Mouse (Mus musculus) CH12.LX (cell line): ENCODE results near the gene Tnni1. TPM values are rescaled to one million over a fixed set of nuclear protein-coding genes. Genes with fewer than 3 reads are reported as not detected.

ENCODE experiments used
- DNase-seq: peaks from one replicate; pipeline ENCODE4 v3.0.0-alpha.2; 2013; ENCODE audit errors: extremely low read depth
- H3K27ac ChIP-seq: 2 replicates; pipeline ENCODE4 v1.5.1; 2012; ENCODE audit warnings: low read depth, mild to moderate bottlenecking, control low read depth, moderate library complexity; ENCODE audit not compliant: insufficient read depth
- H3K27me3 ChIP-seq: replicated peaks from 2 replicates; pipeline ENCODE3; 2012; ENCODE audit warnings: inconsistent platforms
- H3K36me3 ChIP-seq, 2 experiments: replicated peaks in 1 of 2; 2 replicates each; pipeline versions ENCODE3 to v1.6.1; 2012; ENCODE audit warnings: inconsistent platforms in 1 of 2, low read length in 1 of 2, mild to moderate bottlenecking in 1 of 2, mixed read lengths in 1 of 2, moderate library complexity in 1 of 2; ENCODE audit not compliant: control insufficient read depth in 1 of 2, insufficient read depth in 1 of 2
- H3K4me1 ChIP-seq, 2 experiments: 2 replicates each; pipeline ENCODE4 v1.6.1; 2012; ENCODE audit warnings: inconsistent platforms in 1 of 2, moderate library complexity in 1 of 2; ENCODE audit not compliant: insufficient read depth in 2 of 2, control insufficient read depth in 1 of 2
- H3K4me2 ChIP-seq: 2 replicates; pipeline ENCODE4 v1.6.1; 2012; ENCODE audit warnings: low read depth, mild to moderate bottlenecking, control low read depth; ENCODE audit not compliant: poor library complexity, insufficient read depth, severe bottlenecking
- H3K4me3 ChIP-seq, 3 experiments: fragments of 150-350 bp in 1 of 3; sonication (generic) in 1 of 3; replicated peaks in 1 of 3; 2 replicates each; pipeline versions ENCODE3 to v1.5.1; 2011 to 2012; ENCODE audit warnings: low read depth in 2 of 3, low read length in 2 of 3, mild to moderate bottlenecking in 2 of 3, moderate library complexity in 2 of 3, control low read depth in 1 of 3, improper control_type of control experiment in 1 of 3, inconsistent platforms in 1 of 3, mixed read lengths in 1 of 3; ENCODE audit not compliant: poor library complexity in 1 of 3
- H3K79me2 ChIP-seq: replicated peaks from 2 replicates; pipeline ENCODE4 v1.6.1; 2012; ENCODE audit warnings: mild to moderate bottlenecking, moderate library complexity; ENCODE audit not compliant: control insufficient read depth, poor library complexity, insufficient read depth, severe bottlenecking; ENCODE audit errors: extremely low read depth
- H3K9ac ChIP-seq: 2 replicates; pipeline ENCODE4 v1.6.1; 2012; ENCODE audit warnings: low read depth, mild to moderate bottlenecking, control low read depth, moderate library complexity; ENCODE audit not compliant: insufficient read depth
- H3K9me3 ChIP-seq: replicated peaks from 2 replicates; pipeline ENCODE3; 2012; ENCODE audit warnings: low read length, inconsistent platforms, mixed read lengths
- BHLHE40 ChIP-seq: IDR thresholded peaks from 2 replicates; pipeline ENCODE4 v1.6.1; 2011; ENCODE audit warnings: mild to moderate bottlenecking, low read depth, low read length, improper control_type of control experiment
- CHD1 ChIP-seq: IDR thresholded peaks from 2 replicates; pipeline ENCODE4 v1.6.1; 2012; ENCODE audit warnings: low read depth, low read length, improper control_type of control experiment, inconsistent platforms
- CHD2 ChIP-seq: IDR thresholded peaks from 2 replicates; pipeline ENCODE4 v1.6.1; 2011; ENCODE audit warnings: low read length, improper control_type of control experiment
- E2F4 ChIP-seq: IDR thresholded peaks from 2 replicates; pipeline ENCODE4 v1.6.1; 2011; ENCODE audit warnings: low read depth, low read length, improper control_type of control experiment; ENCODE audit not compliant: insufficient replicate concordance
- ELF1 ChIP-seq: IDR thresholded peaks from 2 replicates; pipeline ENCODE4 v1.6.1; 2014; ENCODE audit warnings: low read depth, mild to moderate bottlenecking, inconsistent platforms, low read length, improper control_type of control experiment
- ETS1 ChIP-seq: conservative IDR thresholded peaks from 2 replicates; pipeline ENCODE4 v1.6.1; 2012; ENCODE audit warnings: low read depth, mild to moderate bottlenecking, inconsistent platforms, low read length, improper control_type of control experiment, moderate library complexity
- IRF4 ChIP-seq: IDR thresholded peaks from 2 replicates; pipeline ENCODE4 v1.6.1; 2014; ENCODE audit warnings: low read depth, mild to moderate bottlenecking, inconsistent platforms, low read length, improper control_type of control experiment
- JUN ChIP-seq: IDR thresholded peaks from 2 replicates; pipeline ENCODE4 v1.6.1; 2011; ENCODE audit warnings: low read depth, mild to moderate bottlenecking, low read length, improper control_type of control experiment, moderate library complexity; ENCODE audit not compliant: insufficient read depth
- JUND ChIP-seq: conservative IDR thresholded peaks from 2 replicates; pipeline ENCODE4 v1.6.1; 2011; ENCODE audit warnings: low read depth, low read length, improper control_type of control experiment
- MEF2A ChIP-seq: IDR thresholded peaks from 2 replicates; pipeline ENCODE4 v1.6.1; 2014; ENCODE audit warnings: low read depth, mild to moderate bottlenecking, inconsistent platforms, low read length, improper control_type of control experiment, borderline replicate concordance
- MXI1 ChIP-seq: IDR thresholded peaks from 2 replicates; pipeline ENCODE4 v1.6.1; 2011; ENCODE audit warnings: mild to moderate bottlenecking, low read depth, low read length, improper control_type of control experiment
- MYC ChIP-seq: IDR thresholded peaks from 2 replicates; pipeline ENCODE4 v1.6.1; 2011; ENCODE audit warnings: low read depth, mild to moderate bottlenecking, improper control_type of control experiment, low read length
- NELFE ChIP-seq: IDR thresholded peaks from 2 replicates; pipeline ENCODE4 v1.6.1; 2011; ENCODE audit warnings: low read depth, low read length, improper control_type of control experiment
- NRF1 ChIP-seq: IDR thresholded peaks from 2 replicates; pipeline ENCODE4 v1.6.1; 2014; ENCODE audit warnings: low read depth, mild to moderate bottlenecking, inconsistent platforms, low read length, improper control_type of control experiment, moderate library complexity
- PAX5 ChIP-seq: IDR thresholded peaks from 2 replicates; pipeline ENCODE4 v1.6.1; 2012; ENCODE audit warnings: low read length, inconsistent platforms, mixed read lengths
- POLR2A ChIP-seq: IDR thresholded peaks from 2 replicates; pipeline ENCODE4 v1.6.1; 2011; ENCODE audit warnings: low read depth, mild to moderate bottlenecking, improper control_type of control experiment, low read length
- POLR2AphosphoS2 ChIP-seq: IDR thresholded peaks from 2 replicates; pipeline ENCODE4 v1.6.1; 2011; ENCODE audit warnings: low read depth, low read length, improper control_type of control experiment
- RAD21 ChIP-seq: IDR thresholded peaks from 2 replicates; pipeline ENCODE4 v1.6.1; 2011; ENCODE audit warnings: low read depth, mild to moderate bottlenecking, low read length, improper control_type of control experiment, moderate library complexity
- RCOR1 ChIP-seq: conservative IDR thresholded peaks from 2 replicates; pipeline ENCODE4 v1.6.1; 2012; ENCODE audit warnings: low read depth, mild to moderate bottlenecking, inconsistent platforms, low read length, improper control_type of control experiment
- SIN3A ChIP-seq: IDR thresholded peaks from 2 replicates; pipeline ENCODE4 v1.6.1; 2012; ENCODE audit warnings: low read length, improper control_type of control experiment, inconsistent platforms
- TBP ChIP-seq: conservative IDR thresholded peaks from 2 replicates; pipeline ENCODE4 v1.6.1; 2011; ENCODE audit warnings: low read depth, low read length, improper control_type of control experiment
- TCF12 ChIP-seq: IDR thresholded peaks from 2 replicates; pipeline ENCODE4 v1.6.1; 2014; ENCODE audit warnings: low read depth, mild to moderate bottlenecking, inconsistent platforms, low read length, improper control_type of control experiment
- USF1 ChIP-seq: IDR thresholded peaks from 2 replicates; pipeline ENCODE4 v1.6.1; 2014; ENCODE audit warnings: low read depth, mild to moderate bottlenecking, inconsistent platforms, low read length, improper control_type of control experiment
- USF2 ChIP-seq: conservative IDR thresholded peaks from 2 replicates; pipeline ENCODE4 v1.6.1; 2011; ENCODE audit warnings: low read depth, low read length, improper control_type of control experiment
- ZC3H11A ChIP-seq: IDR thresholded peaks from 2 replicates; pipeline ENCODE4 v1.6.1; 2012; ENCODE audit warnings: low read depth, mild to moderate bottlenecking, inconsistent platforms, low read length, improper control_type of control experiment
- ZKSCAN1 ChIP-seq: IDR thresholded peaks from 2 replicates; pipeline ENCODE4 v1.6.1; 2012; ENCODE audit warnings: low read depth, inconsistent platforms, low read length, improper control_type of control experiment, borderline replicate concordance
- ZMIZ1 ChIP-seq: IDR thresholded peaks from 2 replicates; pipeline ENCODE4 v1.6.1; 2012; ENCODE audit warnings: low read depth, mild to moderate bottlenecking, inconsistent platforms, low read length, improper control_type of control experiment
- ZNF384 ChIP-seq: IDR thresholded peaks from 2 replicates; pipeline ENCODE4 v1.6.1; 2012; ENCODE audit warnings: low read depth, low read length, improper control_type of control experiment, inconsistent platforms
- dilution Hi-C: fragments of 300-500 bp; cut with MboI; formaldehyde crosslinking; loops from 2 replicates; pipeline ENCODE4 v1.14.3; 2020; ENCODE audit warnings: low sequenced_read_pairs; ENCODE audit not compliant: extremely low pct_unique_long_range_greater_than_20kb, extremely low pct_ligation_motif_present
- in situ Hi-C: fragments of 300-500 bp; cut with MboI; formaldehyde crosslinking; loops from 3 replicates; pipeline ENCODE4 v1.14.3; 2019; ENCODE audit warnings: low sequenced_read_pairs, low pct_ligation_motif_present, low pct_unique_long_range_greater_than_20kb, mixed read lengths
- polyA plus RNA-seq: library from polyadenylated mRNA; unstranded; fragments of >175 nt; gene quantifications from 2 replicates; pipeline ENCODE4 v1.2.1, GENCODE M21; 2012; ENCODE audit warnings: low read depth; ENCODE audit not compliant: insufficient read length
- total RNA-seq, 2 experiments: library from RNA; depleted of rRNA; stranded (reverse); fragments of 300-350 nt in 1 of 2; fragments of >200 nt in 1 of 2; gene quantifications; 2 replicates each; pipeline ENCODE4 v1.2.3; 2012 to 2014

The Tnni1 gene
- total and polyA plus RNA-seq, 3 experiments = 1.6 to 6.9 (median 4.2) TPM

DNA sequence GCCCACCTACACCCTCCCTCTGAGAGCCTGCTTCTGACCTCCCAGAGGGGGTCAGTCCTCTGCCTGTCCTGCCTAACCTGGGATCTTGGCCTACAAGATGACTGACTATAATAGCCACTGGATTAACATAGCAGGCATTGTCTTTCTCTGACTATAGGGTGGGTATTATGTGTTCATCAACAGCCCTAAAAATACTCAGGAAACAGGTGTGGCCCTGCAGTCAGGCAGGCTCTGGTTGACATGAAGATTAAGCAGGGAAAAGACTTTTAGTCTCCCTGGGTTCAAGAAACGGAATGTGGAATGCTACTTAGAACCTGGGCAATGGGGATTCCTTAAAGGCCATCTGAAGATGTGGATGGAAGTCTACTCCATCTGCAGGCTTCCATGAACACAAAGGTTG lies 19.3 kb downstream of the Tnni1 start:
- dilution Hi-C loops (no loop called here), in situ Hi-C loops (no loop called here)
- no peaks in the 10 kb centered on the region for H3K79me2 ChIP-seq
- no peak overlapping the region for H3K27ac ChIP-seq
- TF ChIP-seq RAD21 = no peak
- no peak for TF ChIP-seq CHD2
- no peak for TF ChIP-seq POLR2A
- TF ChIP-seq MXI1 = no peak
- no peak for TF ChIP-seq PAX5
- no peak for TF ChIP-seq ELF1
- TF ChIP-seq TBP = no peak
- TF ChIP-seq USF1 = no peak
- TF ChIP-seq TCF12 = no peak
- TF ChIP-seq POLR2AphosphoS2 = no peak
- no peak for TF ChIP-seq NELFE
- no peak for TF ChIP-seq ZKSCAN1
- no peak for TF ChIP-seq ETS1
- no peak for TF ChIP-seq SIN3A
- TF ChIP-seq ZMIZ1 = no peak
- no peak for TF ChIP-seq MEF2A
- TF ChIP-seq BHLHE40 = no peak
- TF ChIP-seq JUND = no peak
- no peak for TF ChIP-seq RCOR1
- TF ChIP-seq MYC = no peak
- no peaks in the 10 kb centered on the region for H3K9me3 ChIP-seq
- DNase-seq = no peak
- H3K4me1 ChIP-seq = peaks cover 2 to 26% of the 10 kb centered on the region in 2 experiments
- H3K27me3 ChIP-seq = peaks cover 12% of the 10 kb centered on the region
- no peaks in the 10 kb centered on the region for H3K36me3 ChIP-seq
- H3K4me2 ChIP-seq = no peak overlapping the region
- H3K9ac ChIP-seq = no peak overlapping the region
- no peak overlapping the region for H3K4me3 ChIP-seq

DNA sequence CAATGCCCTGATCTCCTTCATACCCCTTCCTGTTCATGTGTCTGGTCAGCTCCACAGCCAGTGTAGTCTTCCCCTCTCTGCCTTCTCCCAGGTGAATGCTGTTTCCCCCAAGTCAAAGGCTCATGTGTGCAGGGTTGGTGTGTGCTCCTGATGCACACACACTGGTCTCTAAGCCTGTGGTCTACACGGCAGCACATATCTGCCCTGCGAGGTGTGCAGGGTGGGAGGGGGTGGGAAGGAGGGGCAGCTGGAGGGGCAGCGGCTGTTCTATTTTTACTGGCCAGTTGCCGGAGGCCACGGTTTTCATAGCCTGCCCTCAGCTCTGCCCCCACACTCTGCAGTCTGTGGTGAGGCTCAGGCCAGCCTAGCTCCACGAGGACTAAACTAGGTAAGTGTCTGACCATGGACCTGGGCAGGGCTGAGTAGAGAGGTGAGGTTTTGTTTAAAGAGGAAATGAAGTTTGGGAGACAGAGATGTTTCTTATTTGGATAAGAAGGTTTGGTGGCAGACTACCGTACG lies 19.9 kb downstream of the Tnni1 start:
- Histone ChIP-seq H3K36me3 (no peaks in the 10 kb centered on the region), H3K9ac (no peak overlapping the region), H3K79me2 (no peaks in the 10 kb centered on the region), H3K4me3 (no peak overlapping the region), H3K4me2 (no peak overlapping the region), H3K27ac (no peak overlapping the region), H3K9me3 (no peaks in the 10 kb centered on the region), H3K27me3 (peaks cover 12% of the 10 kb centered on the region), H3K4me1 (peaks cover 0 to 19% of the 10 kb centered on the region in 2 experiments; a peak in 2 of 4 replicates)
- in situ Hi-C loops = no loop called here
- TF ChIP-seq ZC3H11A (no peak), IRF4 (no peak), MXI1 (no peak), CHD2 (no peak), E2F4 (no peak), POLR2AphosphoS2 (no peak), BHLHE40 (no peak), JUN (no peak), CHD1 (no peak), ZMIZ1 (no peak), ZNF384 (no peak), NELFE (no peak), NRF1 (no peak), PAX5 (no peak), USF2 (no peak)
- dilution Hi-C loops = no loop called here
- DNase-seq = no peak
